Mouse (Mus musculus) cerebellum, adult 9-11 months (tissue): ENCODE measurements at regions not wholly inside any gene's neighbourhood (a gene's known extent, or its start where the extent isn't known, plus 50 kb on each side); places are given as distances from the start of the nearest gene placed in this dataset.

Source experiments
- DNase-seq: peaks from one replicate; pipeline ENCODE4 v3.0.0; 2022

GRCm38 (mm10) chr13:115219701-115220100 lies 117.9 kb upstream of the Itga1 start:
- DNase-seq: no peak

- no peak for DNase-seq
Measured at GRCm38 (mm10) chr13:115211285-115211684, 109.5 kb upstream of the Itga1 start.

- DNase-seq: no peak
Measured at GRCm38 (mm10) chr13:115210643-115211208, 109.0 kb upstream of the Itga1 start.

- no peak for DNase-seq
Measured at GRCm38 (mm10) chr13:115209402-115210192, 107.8 kb upstream of the Itga1 start.

- DNase-seq: no peak
Measured at GRCm38 (mm10) chr13:115206723-115207122, 105.0 kb upstream of the Itga1 start.

GRCm38 (mm10) chr13:115199166-115199565 lies 97.4 kb upstream of the Itga1 start:
- no peak for DNase-seq

GRCm38 (mm10) chr13:115188066-115188465 lies 86.3 kb upstream of the Itga1 start:
- DNase-seq: no peak

- DNase-seq: no peak
Measured at GRCm38 (mm10) chr13:115187356-115187755, 85.6 kb upstream of the Itga1 start.

GRCm38 (mm10) chr13:115182211-115182870 lies 80.6 kb upstream of the Itga1 start:
- DNase-seq: no peak

GRCm38 (mm10) chr13:115178175-115178917 lies 76.6 kb upstream of the Itga1 start:
- DNase-seq: no peak

GRCm38 (mm10) chr13:115171347-115172062 lies 69.7 kb upstream of the Itga1 start:
- DNase-seq: no peak

- no peak for DNase-seq
Measured at GRCm38 (mm10) chr13:115165981-115166380, 64.2 kb upstream of the Itga1 start.

- no peak for DNase-seq
Measured at GRCm38 (mm10) chr13:115162689-115163413, 61.1 kb upstream of the Itga1 start.

GRCm38 (mm10) chr13:115159386-115159785 lies 57.6 kb upstream of the Itga1 start:
- no peak for DNase-seq
